Mouse (Mus musculus): ENCODE measurements around the gene Tigd4. TPM values are rescaled to one million over a fixed set of nuclear protein-coding genes. Genes with fewer than 3 reads are reported as not detected.

Tigd4 gene
- total and polyA plus RNA-seq, 3 experiments: not detected

DNA sequence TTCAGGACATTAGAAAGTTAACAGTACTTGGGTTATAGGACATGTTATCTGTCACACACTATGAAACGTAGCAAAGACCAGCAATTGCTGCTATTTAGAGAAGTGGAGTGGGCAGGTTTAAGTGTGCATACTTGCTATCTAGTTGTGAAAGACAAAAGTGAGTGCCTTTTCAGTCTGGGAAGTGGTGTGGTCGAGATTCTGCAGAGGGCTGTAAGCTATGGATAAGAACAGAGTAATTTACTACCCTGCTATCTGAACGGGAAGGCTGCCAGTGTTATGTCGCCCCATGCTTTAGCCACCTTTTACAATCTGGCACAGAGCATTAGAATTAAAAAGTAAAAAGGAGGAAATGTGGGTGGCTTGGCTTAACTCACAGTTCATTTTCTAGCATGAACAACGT, 6.6 kb upstream of the Tigd4 start:
- in situ Hi-C loops (cut with MboI; ENCODE audit: low pct_ligation_motif_present, low pct_unique_long_range_greater_than_20kb, low sequenced_read_pairs) (no loop called here), dilution Hi-C loops (cut with MboI; ENCODE audit: extremely low pct_ligation_motif_present, extremely low pct_unique_long_range_greater_than_20kb, low sequenced_read_pairs) (no loop called here)
- Histone ChIP-seq H3K4me1 (ENCODE audit: control insufficient read depth in 1 of 2, insufficient read depth in 2 of 2) (peaks cover 4 to 11% of the 10 kb centered on the region in 2 experiments; a peak in 3 of 4 replicates), H3K9ac (ENCODE audit: insufficient read depth, low read depth) (no peak overlapping the region), H3K27me3 (replicated peaks) (no peaks in the 10 kb centered on the region), H3K79me2 (replicated peaks; ENCODE audit: control insufficient read depth, extremely low read depth, insufficient read depth, poor library complexity, severe bottlenecking) (no peaks in the 10 kb centered on the region; the same call in 1 of the 2 replicates), H3K9me3 (replicated peaks; ENCODE audit: low read length) (no peaks in the 10 kb centered on the region), H3K27ac (ENCODE audit: insufficient read depth, low read depth) (no peak overlapping the region), H3K36me3 (replicated peaks in 1 of 2; ENCODE audit: control insufficient read depth in 1 of 2, insufficient read depth in 1 of 2, low read length in 1 of 2) (no peaks in the 10 kb centered on the region), H3K4me3 (replicated peaks in 1 of 3; ENCODE audit: low read depth in 2 of 3, low read length in 2 of 3, poor library complexity in 1 of 3) (no peak overlapping the region), H3K4me2 (ENCODE audit: insufficient read depth, low read depth, poor library complexity, severe bottlenecking) (no peak overlapping the region)
- DNase-seq (ENCODE audit: extremely low read depth): no peak
- TF ChIP-seq GABPA (IDR thresholded peaks at IDR 0.05; ENCODE audit: insufficient replicate concordance, low read depth, low read length): no peak
- no peak for TF ChIP-seq MAX (IDR thresholded peaks at IDR 0.05; ENCODE audit: low read length)
- no peak for TF ChIP-seq MEF2A (IDR thresholded peaks at IDR 0.05; ENCODE audit: borderline replicate concordance, low read depth, low read length)
- no peak for TF ChIP-seq USF1 (IDR thresholded peaks at IDR 0.05; ENCODE audit: low read depth, low read length)
- no peak for TF ChIP-seq SIN3A (IDR thresholded peaks at IDR 0.05; ENCODE audit: low read length)
- no peak for TF ChIP-seq MAZ (IDR thresholded peaks at IDR 0.05; ENCODE audit: low read depth, low read length)
- TF ChIP-seq JUN (IDR thresholded peaks at IDR 0.05; ENCODE audit: insufficient read depth, low read depth, low read length): no peak
- TF ChIP-seq MAFK (IDR thresholded peaks at IDR 0.05; ENCODE audit: insufficient replicate concordance, low read length): no peak
- TF ChIP-seq ZMIZ1 (IDR thresholded peaks at IDR 0.05; ENCODE audit: low read depth, low read length): no peak
- TF ChIP-seq NELFE (IDR thresholded peaks at IDR 0.05; ENCODE audit: low read depth, low read length): no peak
- no peak for TF ChIP-seq POLR2A (IDR thresholded peaks at IDR 0.05; ENCODE audit: low read depth, low read length)
- TF ChIP-seq CHD2 (IDR thresholded peaks at IDR 0.05; ENCODE audit: low read length): no peak
- TF ChIP-seq USF2 (conservative IDR thresholded peaks at IDR 0.05; ENCODE audit: low read depth, low read length): no peak
- no peak for TF ChIP-seq PAX5 (IDR thresholded peaks at IDR 0.05; ENCODE audit: low read length)
- no peak for TF ChIP-seq E2F4 (IDR thresholded peaks at IDR 0.05; ENCODE audit: insufficient replicate concordance, low read depth, low read length)
- TF ChIP-seq CHD1 (IDR thresholded peaks at IDR 0.05; ENCODE audit: low read depth, low read length): no peak
- no peak for TF ChIP-seq IRF4 (IDR thresholded peaks at IDR 0.05; ENCODE audit: low read depth, low read length)
- no peak for TF ChIP-seq ZKSCAN1 (IDR thresholded peaks at IDR 0.05; ENCODE audit: borderline replicate concordance, low read depth, low read length)
- TF ChIP-seq UBTF (IDR thresholded peaks at IDR 0.05; ENCODE audit: low read depth, low read length): no peak
- no peak for TF ChIP-seq POLR2AphosphoS2 (IDR thresholded peaks at IDR 0.05; ENCODE audit: low read depth, low read length)

DNA sequence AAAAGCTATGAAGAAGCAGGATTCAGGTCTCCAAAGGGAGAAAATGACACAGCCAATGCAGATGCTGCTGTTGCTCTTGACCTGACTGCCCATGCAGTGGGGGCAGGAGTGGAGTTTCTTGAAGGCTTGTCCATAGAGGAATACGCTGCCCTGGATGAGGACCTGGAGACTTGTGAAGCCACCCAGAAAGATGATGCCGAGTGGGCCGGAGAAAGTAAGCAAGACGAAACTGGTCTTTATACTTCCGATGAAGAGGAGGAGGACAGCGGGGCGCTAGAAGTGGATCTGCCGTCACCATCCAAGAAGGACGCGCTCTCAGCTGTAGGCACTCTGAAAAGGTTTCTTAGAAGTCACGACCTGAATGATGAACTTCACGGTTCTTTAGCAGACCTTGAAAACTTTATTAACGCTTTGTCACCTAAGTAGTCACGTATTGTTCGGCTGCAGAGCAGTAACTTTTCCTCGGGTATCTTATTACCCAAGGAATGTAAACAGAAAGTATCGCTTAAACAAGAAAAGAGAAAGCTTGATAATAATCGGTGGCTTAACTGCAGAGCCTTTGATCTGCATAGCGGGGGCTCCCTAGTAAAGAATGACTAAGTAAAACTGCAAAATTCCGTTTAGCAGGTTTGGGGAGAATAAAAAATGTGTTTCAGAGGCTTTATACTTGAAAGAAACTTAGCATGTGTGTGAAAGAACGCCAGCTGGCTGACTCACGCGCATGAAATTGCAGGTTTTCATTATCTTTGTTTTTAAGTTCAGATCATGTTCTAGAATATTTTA, 1.7 kb downstream of the Tigd4 start:
- Histone ChIP-seq H3K4me1 (ENCODE audit: control insufficient read depth in 1 of 2, insufficient read depth in 2 of 2) (peaks cover 4 to 11% of the 10 kb centered on the region in 2 experiments; a peak in 3 of 4 replicates), H3K27ac (ENCODE audit: insufficient read depth, low read depth) (no peak overlapping the region), H3K36me3 (replicated peaks in 1 of 2; ENCODE audit: control insufficient read depth in 1 of 2, insufficient read depth in 1 of 2, low read length in 1 of 2) (no peaks in the 10 kb centered on the region), H3K27me3 (replicated peaks) (no peaks in the 10 kb centered on the region), H3K4me3 (replicated peaks in 1 of 3; ENCODE audit: low read depth in 2 of 3, low read length in 2 of 3, poor library complexity in 1 of 3) (no peak overlapping the region), H3K79me2 (replicated peaks; ENCODE audit: control insufficient read depth, extremely low read depth, insufficient read depth, poor library complexity, severe bottlenecking) (no peaks in the 10 kb centered on the region), H3K9me3 (replicated peaks; ENCODE audit: low read length) (no peaks in the 10 kb centered on the region), H3K9ac (ENCODE audit: insufficient read depth, low read depth) (no peak overlapping the region), H3K4me2 (ENCODE audit: insufficient read depth, low read depth, poor library complexity, severe bottlenecking) (no peak overlapping the region)
- no peak for DNase-seq (ENCODE audit: extremely low read depth)
- no peak for TF ChIP-seq SMC3 (IDR thresholded peaks at IDR 0.05; ENCODE audit: low read depth, low read length)
- TF ChIP-seq ZNF384 (IDR thresholded peaks at IDR 0.05; ENCODE audit: low read depth, low read length): no peak
- no peak for TF ChIP-seq ETS1 (conservative IDR thresholded peaks at IDR 0.05; ENCODE audit: low read depth, low read length)
- TF ChIP-seq MYC (IDR thresholded peaks at IDR 0.05; ENCODE audit: low read depth, low read length): no peak
- TF ChIP-seq MAX (IDR thresholded peaks at IDR 0.05; ENCODE audit: low read length): no peak
- dilution Hi-C loops (cut with MboI; ENCODE audit: extremely low pct_ligation_motif_present, extremely low pct_unique_long_range_greater_than_20kb, low sequenced_read_pairs) (no loop called here), in situ Hi-C loops (cut with MboI; ENCODE audit: low pct_ligation_motif_present, low pct_unique_long_range_greater_than_20kb, low sequenced_read_pairs) (no loop called here)

Measured in CH12.LX (cell line).